Mouse (Mus musculus) liver, embryonic 11.5 days (tissue): ENCODE measurements at regions not wholly inside any gene's neighbourhood (a gene's known extent, or its start where the extent isn't known, plus 50 kb on each side); places are given as distances from the start of the nearest gene placed in this dataset.

Source experiments
- ATAC-seq: fragments of 200-750 bp; cut with Nextera tagmentation; replicated peaks from 2 replicates; pipeline ENCODE4 v1.8.0; 2017; ENCODE audit warnings: moderate number of reproducible peaks, mild to moderate bottlenecking, moderate TSS enrichment, moderate library complexity; ENCODE audit not compliant: low FRiP score
- DNase-seq: peaks from one replicate; pipeline ENCODE4 v3.0.0-alpha.2; 2017; ENCODE audit warnings: low spot score
- H3K27ac ChIP-seq: fragments of 300-500 bp; sonication (generic); 2 replicates; pipeline ENCODE4 v1.5.1; 2014; ENCODE audit warnings: mild to moderate bottlenecking, low read depth, low read length, control low read depth
- H3K27me3 ChIP-seq: fragments of 300-500 bp; sonication (generic); replicated peaks from 2 replicates; pipeline ENCODE4 v1.6.1; 2014; ENCODE audit warnings: low read length, mixed read lengths; ENCODE audit not compliant: control insufficient read depth, insufficient read depth
- H3K36me3 ChIP-seq: fragments of 300-500 bp; sonication (generic); 2 replicates; pipeline ENCODE4 v1.6.1; 2014; ENCODE audit warnings: mild to moderate bottlenecking, low read length, moderate library complexity, mixed read lengths; ENCODE audit not compliant: control insufficient read depth, insufficient read depth
- H3K4me1 ChIP-seq: fragments of 300-500 bp; sonication (generic); replicated peaks from 2 replicates; pipeline ENCODE4 v1.6.1; 2014; ENCODE audit warnings: low read length, mixed read lengths; ENCODE audit not compliant: control insufficient read depth, insufficient read depth
- H3K4me2 ChIP-seq: fragments of 300-500 bp; sonication (generic); 2 replicates; pipeline ENCODE4 v1.6.1; 2014; ENCODE audit warnings: mild to moderate bottlenecking, control low read depth, moderate library complexity
- H3K4me3 ChIP-seq: fragments of 300-500 bp; sonication (generic); 2 replicates; pipeline ENCODE4 v1.5.1; 2014; ENCODE audit warnings: low read depth, low read length, control low read depth
- H3K9ac ChIP-seq: fragments of 300-500 bp; sonication (generic); 2 replicates; pipeline ENCODE4 v1.6.1; 2014; ENCODE audit warnings: low read depth, low read length, control low read depth
- H3K9me3 ChIP-seq: fragments of 300-500 bp; sonication (generic); 2 replicates; pipeline ENCODE4 v1.6.1; 2016; ENCODE audit warnings: low read length, inconsistent platforms, mixed read lengths; ENCODE audit not compliant: control insufficient read depth
- WGBS: fragments of 180-500 bp; shearing (Covaris S2); extraction: QIAGEN DNeasy Blood & Tissue Kit; methylation state at CpG from one replicate; pipeline ENCODE4 v1.1.7; 2014; 5-methylcytosine and 5-hydroxymethylcytosine counted together

- DNase-seq: no peak
These were observed 52.0 kb upstream of the C030005K15Rik start for GRCm38 (mm10) chr10:97778531-97778930.

GRCm38 (mm10) chr10:97779335-97779734 is 52.8 kb upstream of the C030005K15Rik start:
- Histone ChIP-seq H3K36me3 (no peaks in the 10 kb centered on the region), H3K4me3 (no peak overlapping the region), H3K4me1 (no peaks in the 10 kb centered on the region), H3K27ac (no peak overlapping the region), H3K27me3 (no peaks in the 10 kb centered on the region), H3K4me2 (no peak overlapping the region), H3K9me3 (no peaks in the 10 kb centered on the region), H3K9ac (no peak overlapping the region)
- no peak for DNase-seq
- ATAC-seq: no peak
- WGBS: 64% methylated on average over 4 of the region's 4 CpGs

More at GRCm38 (mm10) chr10:97778531-97778930, 52.0 kb upstream of the C030005K15Rik start:
- Histone ChIP-seq H3K27ac (no peak overlapping the region), H3K4me3 (no peak overlapping the region), H3K27me3 (no peaks in the 10 kb centered on the region), H3K36me3 (no peaks in the 10 kb centered on the region), H3K9me3 (no peaks in the 10 kb centered on the region), H3K9ac (no peak overlapping the region), H3K4me2 (no peak overlapping the region), H3K4me1 (no peaks in the 10 kb centered on the region)
- ATAC-seq: no peak

- Histone ChIP-seq H3K27me3 (no peaks in the 10 kb centered on the region), H3K9ac (no peak overlapping the region), H3K4me1 (no peaks in the 10 kb centered on the region), H3K4me2 (no peak overlapping the region), H3K36me3 (no peaks in the 10 kb centered on the region), H3K9me3 (no peaks in the 10 kb centered on the region), H3K27ac (no peak overlapping the region), H3K4me3 (no peak overlapping the region)
- WGBS: 91% methylated on average over 2 of the region's 2 CpGs
- DNase-seq (no peak), ATAC-seq (no peak)
These were observed 67.2 kb upstream of the C030005K15Rik start for GRCm38 (mm10) chr10:97793804-97794203.

DNA sequence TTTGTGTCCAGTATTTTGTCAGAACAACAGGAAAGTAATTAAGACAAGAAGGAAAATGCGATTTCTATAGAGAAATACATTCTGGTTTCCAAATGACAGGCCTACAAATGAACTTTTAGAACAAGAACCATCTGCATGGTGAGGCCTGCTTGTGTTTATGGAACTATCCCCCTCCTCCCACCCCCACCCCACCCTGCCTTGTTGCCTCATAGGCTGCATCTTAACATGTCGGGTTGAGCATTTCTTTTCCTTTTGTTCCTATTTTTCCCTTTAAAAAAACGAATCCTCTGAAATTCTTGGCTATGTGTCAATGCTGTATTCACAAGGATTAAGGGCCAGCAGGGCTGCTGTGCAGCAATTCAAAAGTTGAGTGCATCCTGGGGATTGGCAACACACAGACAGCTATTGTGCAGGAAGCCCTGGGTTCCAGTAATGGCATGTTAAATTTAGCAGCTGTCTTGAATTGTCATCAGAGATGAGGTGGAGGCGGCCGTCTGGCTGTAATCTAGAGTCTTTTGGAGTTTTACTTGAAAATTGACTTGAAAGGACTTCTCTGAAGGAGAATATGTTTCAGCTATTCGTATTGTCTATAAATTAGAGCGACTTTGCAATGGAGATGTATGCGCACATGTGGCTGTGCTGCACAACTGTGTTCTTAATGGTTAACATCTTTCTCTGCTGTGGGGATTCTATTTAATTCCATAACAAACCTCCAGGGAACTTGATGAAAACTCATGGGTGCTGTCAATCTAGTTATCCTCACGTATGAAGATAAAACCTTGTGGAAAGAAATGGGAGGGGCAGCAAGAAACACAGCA is 75.1 kb upstream of the C030005K15Rik start:
- Histone ChIP-seq H3K27me3 (no peaks in the 10 kb centered on the region), H3K4me3 (no peak overlapping the region), H3K9me3 (no peaks in the 10 kb centered on the region), H3K4me2 (no peak overlapping the region), H3K27ac (no peak overlapping the region), H3K4me1 (no peaks in the 10 kb centered on the region), H3K36me3 (no peaks in the 10 kb centered on the region), H3K9ac (no peak overlapping the region)
- ATAC-seq (no peak), DNase-seq (no peak)
- 72% methylated on average over 9 of the region's 9 CpGs for WGBS

- H3K36me3 ChIP-seq: no peaks in the 10 kb centered on the region
- H3K9me3 ChIP-seq: no peaks in the 10 kb centered on the region
- no peaks in the 10 kb centered on the region for H3K27me3 ChIP-seq
- no peak overlapping the region for H3K9ac ChIP-seq
- no peak overlapping the region for H3K27ac ChIP-seq
- DNase-seq (no peak), ATAC-seq (no peak)
- no peak overlapping the region for H3K4me2 ChIP-seq
- 83% methylated on average over 2 of the region's 2 CpGs for WGBS
- no peak overlapping the region for H3K4me3 ChIP-seq
- H3K4me1 ChIP-seq: no peaks in the 10 kb centered on the region
These were observed 81.4 kb upstream of the C030005K15Rik start for GRCm38 (mm10) chr10:97807947-97808346.

DNA sequence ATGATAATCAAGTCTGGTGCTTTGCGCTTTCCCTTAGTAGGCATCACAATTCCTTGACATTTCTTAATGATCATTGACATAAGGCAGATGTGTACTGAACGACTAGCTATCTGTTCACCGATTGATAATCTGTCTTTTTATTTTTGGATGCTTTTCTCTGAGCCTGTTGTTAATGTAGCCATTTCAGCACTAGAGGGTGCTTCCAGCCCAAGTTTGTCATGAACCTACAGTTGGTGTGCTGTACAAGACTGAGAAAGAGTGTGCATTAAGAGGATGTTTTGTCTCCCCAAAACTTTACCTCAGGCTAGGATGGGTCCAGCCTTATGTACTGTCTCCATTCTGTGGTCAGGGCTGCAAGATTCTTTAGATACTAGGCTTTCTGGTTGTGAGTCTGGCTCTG is 116.0 kb upstream of the C030005K15Rik start:
- no peak overlapping the region for H3K4me2 ChIP-seq
- no peak overlapping the region for H3K4me3 ChIP-seq
- no peak for DNase-seq
- no peak overlapping the region for H3K9ac ChIP-seq
- 77% methylated on average over 3 of the region's 3 CpGs for WGBS
- ATAC-seq: no peak
- no peak overlapping the region for H3K27ac ChIP-seq
- no peaks in the 10 kb centered on the region for H3K9me3 ChIP-seq
- H3K36me3 ChIP-seq: no peaks in the 10 kb centered on the region
- no peaks in the 10 kb centered on the region for H3K27me3 ChIP-seq
- H3K4me1 ChIP-seq: no peaks in the 10 kb centered on the region

GRCm38 (mm10) chr10:97851487-97851886 is 124.9 kb upstream of the C030005K15Rik start:
- Histone ChIP-seq H3K27me3 (no peaks in the 10 kb centered on the region), H3K9me3 (no peaks in the 10 kb centered on the region), H3K9ac (no peak overlapping the region), H3K4me3 (no peak overlapping the region), H3K4me2 (no peak overlapping the region), H3K36me3 (no peaks in the 10 kb centered on the region), H3K27ac (no peak overlapping the region), H3K4me1 (no peaks in the 10 kb centered on the region)
- WGBS: 71% methylated on average over 2 of the region's 2 CpGs
- DNase-seq (no peak), ATAC-seq (no peak)

DNA sequence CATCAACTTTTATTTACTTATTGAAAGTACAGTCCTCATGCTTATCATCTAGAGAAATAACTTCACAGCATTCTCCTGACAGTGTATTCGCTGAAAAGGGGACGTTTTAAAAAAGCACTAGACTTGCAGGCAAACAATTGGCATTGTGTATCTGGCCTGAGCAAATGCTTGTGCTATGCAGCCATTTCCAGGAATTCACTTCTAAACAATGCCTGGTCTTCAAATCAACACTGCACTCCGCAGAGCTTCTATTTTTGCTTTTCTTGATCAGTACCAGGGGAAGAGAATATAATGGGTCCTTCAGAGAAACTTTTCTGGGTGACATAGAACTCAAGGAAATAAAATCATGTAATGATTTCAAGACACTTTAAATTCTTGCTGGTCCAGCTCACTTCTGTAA is 150.5 kb upstream of the C030005K15Rik start:
- Histone ChIP-seq H3K4me1 (no peaks in the 10 kb centered on the region), H3K4me3 (no peak overlapping the region), H3K36me3 (no peaks in the 10 kb centered on the region), H3K9me3 (no peaks in the 10 kb centered on the region), H3K27me3 (no peaks in the 10 kb centered on the region), H3K4me2 (no peak overlapping the region), H3K9ac (no peak overlapping the region), H3K27ac (no peak overlapping the region)
- DNase-seq (no peak), ATAC-seq (no peak)
- 31% methylated on average over 3 of the region's 3 CpGs for WGBS

DNA sequence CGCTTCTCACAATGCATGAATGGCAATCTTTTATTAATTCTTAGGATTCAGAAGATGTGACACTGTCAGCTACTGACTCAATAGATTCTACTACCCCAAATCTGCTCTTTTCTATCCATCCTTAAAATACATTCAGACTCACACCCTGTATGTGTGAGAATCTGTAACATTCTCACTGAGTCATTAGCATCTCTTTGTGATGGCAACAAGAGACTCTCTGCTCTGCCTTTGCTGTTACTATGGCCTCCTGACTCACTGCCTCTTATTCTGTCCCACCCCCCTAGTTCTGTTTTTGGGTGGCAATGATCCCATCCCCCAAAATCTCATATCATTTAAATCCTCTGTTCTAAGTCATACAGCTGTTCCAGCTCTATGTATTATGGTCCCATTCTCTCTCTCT is 159.5 kb upstream of the C030005K15Rik start:
- Histone ChIP-seq H3K36me3 (no peaks in the 10 kb centered on the region), H3K27ac (no peak overlapping the region), H3K27me3 (no peaks in the 10 kb centered on the region), H3K9ac (no peak overlapping the region), H3K4me2 (no peak overlapping the region), H3K4me3 (no peak overlapping the region), H3K4me1 (no peaks in the 10 kb centered on the region), H3K9me3 (no peaks in the 10 kb centered on the region)
- ATAC-seq (no peak), DNase-seq (no peak)
- WGBS: 83% methylated on average over 1 of the region's 1 CpGs
